Mouse (Mus musculus): ENCODE measurements around the gene Trip6.
A peak's percentile ranks its signal among the peaks of the same experiment; 100 is the strongest.

GRCm38 (mm10) chr5:137315084-137315903 is 1.1 kb upstream of the Trip6 start:
- TF ChIP-seq CTCF (IDR thresholded peaks at IDR 0.05) (peak; percentile 66), EP300 (IDR thresholded peaks at IDR 0.05) (no peak)

Measured in lung, postnatal 0 days (tissue).